Mouse (Mus musculus) ES-Bruce4 (cell line): Measurements from ENCODE around the gene Pacsin1.
A peak's percentile ranks its signal among the peaks of the same experiment; 100 is the strongest.

ENCODE experiments used
- CTCF ChIP-seq: IDR thresholded peaks from one replicate; pipeline ENCODE4 v1.8.1; 2011; ENCODE audit warnings: low read depth, low read length
- EP300 ChIP-seq: IDR thresholded peaks from 2 replicates; pipeline ENCODE4 v1.6.1; 2011; ENCODE audit warnings: low read depth, low read length; ENCODE audit not compliant: insufficient read depth

DNA sequence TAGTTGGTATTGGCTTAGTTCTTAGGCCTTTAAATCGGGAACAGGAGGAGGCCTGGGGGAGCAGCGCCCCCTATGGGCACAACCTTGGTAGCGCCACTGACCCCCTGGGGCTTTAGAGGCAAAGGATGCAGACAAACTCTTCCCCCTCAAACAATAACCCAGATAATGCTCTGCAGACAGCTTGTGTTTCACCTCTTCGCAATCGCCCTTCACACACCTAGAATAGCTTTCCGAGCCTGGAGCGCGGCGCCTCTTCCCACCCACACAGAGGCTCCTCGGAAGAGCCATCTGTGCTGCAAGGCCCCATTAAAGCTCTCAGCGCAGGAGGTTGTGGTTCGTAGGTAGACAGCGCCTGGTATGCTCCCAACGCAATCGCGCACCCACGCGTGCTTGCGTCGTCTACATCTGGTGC is 16.4 kb upstream of the Pacsin1 start:
- TF ChIP-seq EP300 (no peak), CTCF (peak; percentile 83)
